Mouse (Mus musculus): ENCODE results near the gene Klhl20. TPM values are rescaled to one million over a fixed set of nuclear protein-coding genes. Genes with fewer than 3 reads are reported as not detected.
"Not testable (repeated sequence)": the region's sequence is repeated elsewhere in the genome, so short reads cannot be mapped to it uniquely, and the experiment has no call there.

The Klhl20 gene
- 19.5 and 21.3 TPM in 2 replicates for polyA plus RNA-seq (2012; ENCODE audit: insufficient read depth, insufficient read length, missing spikeins)

GRCm38 (mm10) chr1:161130726-161131664 lies at the start of gene Klhl20:
Gene Klhl20, minus strand, starts transcription at chr1:161131511.
- Histone ChIP-seq H3K27ac (ENCODE audit: insufficient read depth, low read depth, low read length) (peak within 1 kb of the TSS; percentile 44), H3K4me1 (ENCODE audit: control insufficient read depth, insufficient read depth, low read length) (peaks cover 5% of the 10 kb centered on the region), H3K4me3 (ENCODE audit: insufficient read depth, low read length) (peak within 1 kb of the TSS; percentile 85)
- TF ChIP-seq CTCF (IDR thresholded peaks at IDR 0.05; ENCODE audit: low read depth, low read length) = no peak
- 0 out of 2 replicates have a peak, but pooled peaks have one; percentile 61 for TF ChIP-seq POLR2A (IDR thresholded peaks at IDR 0.05; ENCODE audit: borderline replicate concordance, low read depth, low read length)

DNA sequence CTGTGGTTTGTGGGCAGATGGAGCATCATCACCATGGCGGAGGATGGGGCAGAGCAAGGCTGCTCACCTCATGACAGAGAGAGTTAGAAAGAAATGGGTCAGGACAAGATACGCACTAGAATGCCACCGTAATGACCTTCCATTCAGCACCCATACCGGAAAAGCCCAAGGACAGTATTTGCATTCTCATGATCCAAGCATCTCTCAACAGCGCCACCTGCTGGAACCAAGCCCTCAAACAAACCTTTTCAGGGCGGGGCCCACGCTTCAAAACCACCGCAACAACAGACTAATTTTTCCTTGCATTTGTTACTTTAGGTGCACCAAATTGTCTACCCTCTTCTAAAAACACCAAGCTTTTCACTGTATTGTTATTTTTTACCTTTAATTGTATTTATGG lies 49.4 kb upstream of the Klhl20 start:
- Histone ChIP-seq H3K27ac (ENCODE audit: insufficient read depth, low read depth, low read length) (no peak overlapping the region), H3K4me1 (ENCODE audit: control insufficient read depth, insufficient read depth, low read length) (peaks cover 6% of the 10 kb centered on the region), H3K4me3 (ENCODE audit: insufficient read depth, low read length) (no peak overlapping the region)
- TF ChIP-seq POLR2A (IDR thresholded peaks at IDR 0.05; ENCODE audit: borderline replicate concordance, low read depth, low read length) = no peak
- TF ChIP-seq CTCF (IDR thresholded peaks at IDR 0.05; ENCODE audit: low read depth, low read length) = peak; percentile 68

DNA sequence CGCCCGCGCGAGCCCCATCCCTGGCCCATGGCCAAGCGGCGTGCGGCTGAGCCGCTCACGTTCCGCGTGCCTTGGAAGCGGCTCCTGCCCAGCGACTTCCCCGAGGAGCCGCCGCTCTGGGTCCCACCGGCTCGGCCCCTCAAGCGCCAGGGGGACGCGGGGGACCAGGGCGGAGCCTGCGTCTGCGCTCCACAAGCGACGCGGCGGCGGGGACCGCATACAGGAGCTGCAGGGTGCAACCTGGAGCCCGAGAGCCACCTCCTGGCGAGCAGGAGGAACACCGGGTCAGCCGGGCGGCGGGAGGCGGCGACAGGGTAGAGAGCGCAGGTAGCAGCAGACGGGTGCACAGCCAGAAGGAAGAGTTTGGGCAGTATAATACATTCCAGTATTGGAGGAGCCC lies 39.3 kb upstream of the Klhl20 start:
- Histone ChIP-seq H3K4me1 (ENCODE audit: control insufficient read depth, insufficient read depth, low read length) (peaks cover 2% of the 10 kb centered on the region; the same call in 1 of the 2 replicates), H3K4me3 (ENCODE audit: insufficient read depth, low read length) (peak overlapping the region; percentile 65), H3K27ac (ENCODE audit: insufficient read depth, low read depth, low read length) (no peak overlapping the region)
- no peak for TF ChIP-seq POLR2A (IDR thresholded peaks at IDR 0.05; ENCODE audit: borderline replicate concordance, low read depth, low read length)
- peak; percentile 31 for TF ChIP-seq CTCF (IDR thresholded peaks at IDR 0.05; ENCODE audit: low read depth, low read length)

DNA sequence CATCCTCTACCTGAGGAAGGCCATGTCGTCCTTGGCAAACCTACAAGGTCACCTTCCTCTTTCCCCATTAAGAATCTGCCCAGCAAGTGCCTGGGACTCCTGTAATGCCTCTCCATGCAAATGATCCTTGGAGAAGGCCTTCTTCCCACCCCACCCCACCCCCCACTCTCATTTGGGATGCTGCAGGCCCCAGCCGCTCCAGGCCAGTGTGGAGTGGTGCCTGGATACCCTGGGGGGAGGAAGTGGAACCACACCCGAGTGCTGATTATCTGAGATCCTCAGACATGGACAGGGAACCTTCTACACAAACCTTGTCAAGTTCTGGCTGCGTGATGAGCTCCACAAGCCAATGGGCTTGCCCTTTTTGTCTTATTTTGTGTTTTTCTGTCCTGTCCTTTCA lies 29.0 kb upstream of the Klhl20 start:
- Histone ChIP-seq H3K4me3 (ENCODE audit: insufficient read depth, low read length) (no peak overlapping the region), H3K4me1 (ENCODE audit: control insufficient read depth, insufficient read depth, low read length) (no peaks in the 10 kb centered on the region), H3K27ac (ENCODE audit: insufficient read depth, low read depth, low read length) (no peak overlapping the region)
- TF ChIP-seq CTCF (IDR thresholded peaks at IDR 0.05; ENCODE audit: low read depth, low read length) = no peak
- TF ChIP-seq POLR2A (IDR thresholded peaks at IDR 0.05; ENCODE audit: borderline replicate concordance, low read depth, low read length) = no peak

DNA sequence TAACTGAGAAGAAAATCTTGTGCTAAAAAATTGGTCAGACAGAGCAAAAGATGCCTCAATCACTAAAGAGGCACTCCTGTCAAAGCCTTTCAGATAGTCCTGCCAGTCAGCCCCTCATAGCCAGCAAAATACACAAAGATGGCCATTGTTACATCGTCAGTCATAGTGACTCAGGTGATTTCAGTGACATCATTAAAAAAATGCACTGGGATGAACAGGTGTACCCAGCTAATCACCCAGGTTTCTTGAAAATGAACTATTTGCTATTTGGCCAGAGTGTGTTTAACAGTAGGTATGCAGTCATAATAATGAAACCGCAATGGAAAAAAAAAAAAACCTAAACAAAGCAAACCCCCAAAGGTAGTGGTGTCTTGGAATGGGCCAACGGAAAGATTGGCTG lies 27.9 kb upstream of the Klhl20 start, which contains the start of gene Tex50:
TSS of gene Tex50 (minus strand) at position 101 of the 400 bp plus-strand sequence.
- Histone ChIP-seq H3K4me1 (ENCODE audit: control insufficient read depth, insufficient read depth, low read length) (no peaks in the 10 kb centered on the region), H3K4me3 (ENCODE audit: insufficient read depth, low read length) (no peak within 1 kb of the TSS), H3K27ac (ENCODE audit: insufficient read depth, low read depth, low read length) (no peak within 1 kb of the TSS)
- TF ChIP-seq POLR2A (IDR thresholded peaks at IDR 0.05; ENCODE audit: borderline replicate concordance, low read depth, low read length) (no peak), CTCF (IDR thresholded peaks at IDR 0.05; ENCODE audit: low read depth, low read length) (no peak)

DNA sequence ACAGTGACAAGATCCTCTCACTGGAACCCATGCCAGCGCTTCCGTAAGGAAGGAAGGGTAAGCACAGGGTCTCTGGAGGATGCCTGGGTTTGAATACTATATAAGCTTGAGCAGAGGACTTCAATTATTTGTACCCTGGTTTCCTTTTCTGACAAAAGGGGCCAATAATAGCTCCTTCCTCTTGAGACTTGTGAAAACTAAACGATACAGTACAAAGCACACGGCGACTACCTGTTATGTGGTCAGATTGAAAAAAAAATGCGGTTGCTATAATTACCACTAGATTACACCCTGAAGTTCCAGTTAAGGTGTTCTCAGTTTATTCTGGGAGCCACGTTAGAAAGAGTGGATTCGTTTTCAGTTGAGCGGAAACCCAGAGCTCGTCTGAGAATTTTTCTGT lies 25.2 kb upstream of the Klhl20 start:
- TF ChIP-seq CTCF (IDR thresholded peaks at IDR 0.05; ENCODE audit: low read depth, low read length) (no peak), POLR2A (IDR thresholded peaks at IDR 0.05; ENCODE audit: borderline replicate concordance, low read depth, low read length) (no peak)
- H3K27ac ChIP-seq (ENCODE audit: insufficient read depth, low read depth, low read length) = no peak overlapping the region
- H3K4me1 ChIP-seq (ENCODE audit: control insufficient read depth, insufficient read depth, low read length) = no peaks in the 10 kb centered on the region
- H3K4me3 ChIP-seq (ENCODE audit: insufficient read depth, low read length) = no peak overlapping the region

DNA sequence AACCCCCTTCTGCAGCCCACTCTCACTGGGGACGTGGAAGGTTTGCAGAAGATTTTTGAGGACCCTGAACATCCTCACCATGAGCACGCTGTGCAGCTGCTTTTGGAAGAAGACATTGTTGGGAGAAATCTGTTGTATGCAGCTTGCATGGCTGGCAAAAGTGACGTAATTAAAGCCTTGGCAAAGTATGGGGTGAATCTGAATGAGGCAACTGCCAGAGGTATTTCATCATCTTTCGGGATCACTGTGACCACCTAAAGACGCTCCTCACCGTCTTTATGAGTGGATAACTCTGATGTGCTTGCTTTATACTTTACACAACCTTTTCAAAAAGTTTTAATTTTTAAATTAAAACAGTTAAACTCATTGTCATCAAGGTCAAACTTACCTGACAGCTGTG lies 19.8 kb upstream of the Klhl20 start:
- Histone ChIP-seq H3K4me1 (ENCODE audit: control insufficient read depth, insufficient read depth, low read length) (no peaks in the 10 kb centered on the region), H3K4me3 (ENCODE audit: insufficient read depth, low read length) (no peak overlapping the region), H3K27ac (ENCODE audit: insufficient read depth, low read depth, low read length) (no peak overlapping the region)
- TF ChIP-seq CTCF (IDR thresholded peaks at IDR 0.05; ENCODE audit: low read depth, low read length) = no peak
- no peak for TF ChIP-seq POLR2A (IDR thresholded peaks at IDR 0.05; ENCODE audit: borderline replicate concordance, low read depth, low read length)

GRCm38 (mm10) chr1:161147888-161148287 lies 16.6 kb upstream of the Klhl20 start:
- Histone ChIP-seq H3K27ac (ENCODE audit: insufficient read depth, low read depth, low read length) (no peak overlapping the region), H3K4me1 (ENCODE audit: control insufficient read depth, insufficient read depth, low read length) (no peaks in the 10 kb centered on the region), H3K4me3 (ENCODE audit: insufficient read depth, low read length) (no peak overlapping the region)
- TF ChIP-seq POLR2A (IDR thresholded peaks at IDR 0.05; ENCODE audit: borderline replicate concordance, low read depth, low read length) = no peak
- TF ChIP-seq CTCF (IDR thresholded peaks at IDR 0.05; ENCODE audit: low read depth, low read length) = no peak

- not testable (repeated sequence) for H3K4me1 ChIP-seq (ENCODE audit: control insufficient read depth, insufficient read depth, low read length); H3K4me3 ChIP-seq (ENCODE audit: insufficient read depth, low read length); H3K27ac ChIP-seq (ENCODE audit: insufficient read depth, low read depth, low read length)
Measured at GRCm38 (mm10) chr1:161145611-161146010, 14.3 kb upstream of the Klhl20 start.

DNA sequence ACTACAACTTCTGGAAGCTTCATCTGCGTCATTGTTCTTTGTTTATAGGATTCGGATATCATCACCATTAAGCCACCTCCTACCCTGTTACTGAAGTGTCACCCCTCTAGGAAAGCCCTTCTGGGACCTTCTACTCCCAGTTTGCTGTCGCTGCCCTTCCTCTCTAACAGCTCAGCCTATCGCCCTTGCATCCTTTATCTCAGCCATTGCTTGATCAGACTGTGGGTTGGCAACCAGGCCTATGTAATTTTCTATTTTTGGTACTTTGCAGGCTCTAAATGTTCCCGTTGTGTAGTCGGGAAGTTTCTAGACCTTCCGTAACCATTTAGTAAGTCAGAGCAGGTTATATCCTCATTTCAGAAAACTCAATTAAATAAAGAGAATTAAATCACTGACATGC lies 11.9 kb upstream of the Klhl20 start:
- TF ChIP-seq POLR2A (IDR thresholded peaks at IDR 0.05; ENCODE audit: borderline replicate concordance, low read depth, low read length) (no peak), CTCF (IDR thresholded peaks at IDR 0.05; ENCODE audit: low read depth, low read length) (no peak)
- H3K4me3 ChIP-seq (ENCODE audit: insufficient read depth, low read length) = no peak overlapping the region

More for the DNA sequence above, 11.9 kb upstream of the Klhl20 start:
- no peak overlapping the region for H3K27ac ChIP-seq (ENCODE audit: insufficient read depth, low read depth, low read length)
- peaks cover 11% of the 10 kb centered on the region for H3K4me1 ChIP-seq (ENCODE audit: control insufficient read depth, insufficient read depth, low read length)
